Mouse (Mus musculus): ENCODE measurements at regions not wholly inside any gene's neighbourhood (a gene's known extent, or its start where the extent isn't known, plus 50 kb on each side); places are given as distances from the start of the nearest gene placed in this dataset.

- no peak for DNase-seq (ENCODE audit: low spot score)
Measured at GRCm38 (mm10) chr14:15273107-15273506, 165.7 kb downstream of the Lrrc3b start.

- no peak for DNase-seq (ENCODE audit: low spot score)
Measured at GRCm38 (mm10) chr14:15272364-15272763, 166.4 kb downstream of the Lrrc3b start.

- DNase-seq (ENCODE audit: low spot score), result peak; percentile 5
Measured at GRCm38 (mm10) chr14:15266287-15266686, 172.5 kb downstream of the Lrrc3b start.

GRCm38 (mm10) chr14:15262996-15263395 lies 175.8 kb downstream of the Lrrc3b start:
- DNase-seq (ENCODE audit: low spot score), result no peak

- peak; percentile 7 for DNase-seq (ENCODE audit: low spot score)
Measured at GRCm38 (mm10) chr14:15255729-15256128, 183.1 kb downstream of the Lrrc3b start.

- DNase-seq (ENCODE audit: low spot score), result no peak
Measured at GRCm38 (mm10) chr14:15205626-15206025, 233.2 kb downstream of the Lrrc3b start.

- DNase-seq (ENCODE audit: low spot score), result no peak
Measured at GRCm38 (mm10) chr14:15204284-15204683, 234.5 kb downstream of the Lrrc3b start.

All from layer of hippocampus, adult 11-12 months (tissue).